Mouse (Mus musculus) heart, postnatal 0 days (tissue): ENCODE measurements around the gene Gm12666.

Experiments
- CTCF ChIP-seq: IDR thresholded peaks from 2 replicates; pipeline ENCODE4 v1.5.1; 2016; ENCODE audit warnings: antibody characterized with exemption, control low read depth, low read depth
- EP300 ChIP-seq: IDR thresholded peaks from 2 replicates; pipeline ENCODE4 v1.6.1; 2016; ENCODE audit warnings: antibody characterized with exemption, low read depth

- TF ChIP-seq CTCF (no peak), EP300 (no peak)
Observed at GRCm38 (mm10) chr4:92147134-92147533, 44.4 kb downstream of the Gm12666 start, which contains the start of gene Izumo3.
